ENCODE assay signal across 15 mouse cellular contexts in the genomic region with DNA sequence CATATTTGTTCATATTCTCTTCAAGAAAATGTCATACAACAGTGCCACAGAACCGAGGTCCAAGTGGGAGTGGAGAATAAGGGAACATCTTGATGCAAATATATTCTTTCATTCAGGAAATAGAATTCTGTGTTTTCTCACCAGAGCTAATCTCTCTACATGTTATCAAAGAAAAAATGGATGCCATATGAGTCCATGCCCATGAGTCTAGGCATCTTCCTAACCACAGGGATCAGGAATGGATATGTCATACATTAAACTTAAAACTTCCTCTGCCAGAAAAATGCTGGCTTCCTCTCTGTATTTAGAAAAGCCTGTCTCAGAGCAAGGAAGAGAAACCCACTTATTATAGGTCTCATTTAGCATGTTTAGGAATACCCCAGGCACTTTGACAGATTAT.
"Had no signal": no experiment of that assay in that cellular context is flagged by ENCODE, and none has a peak within 500 bp of the region (broad histone marks: within the 10 kb centered on the region; RNA-seq: fewer than 3 reads in every experiment).

No protein-coding gene starts in this region.

- H3K9ac ChIP-seq: neural tube, embryonic 15.5 days; stomach, embryonic 15.5 days had no signal

- H3K4me1 ChIP-seq: neural tube, embryonic 15.5 days; stomach, embryonic 15.5 days had no signal

- H3K9me3 ChIP-seq: neural tube, embryonic 15.5 days; stomach, embryonic 15.5 days had no signal

- H3K4me2 ChIP-seq: neural tube, embryonic 15.5 days; stomach, embryonic 15.5 days had no signal

- H3K36me3 ChIP-seq: neural tube, embryonic 15.5 days; stomach, embryonic 15.5 days had no signal

- H3K27ac ChIP-seq: neural tube, embryonic 15.5 days; stomach, embryonic 15.5 days; stomach, postnatal 0 days had no signal

- DNase-seq: retina, postnatal 1 day; right cerebral cortex, adult 18-20 months; right cerebral cortex, postnatal 14 days; right cerebral cortex, postnatal 25 days; right cerebral cortex, postnatal 4 days; spleen, adult 18-20 months; thymus, adult 18-20 months; thymus, adult 2 months; thymus, postnatal 14 days; thymus, postnatal 25 days; thymus, postnatal 36 days; thymus, postnatal 4 days had no signal

- H3K4me3 ChIP-seq: neural tube, embryonic 15.5 days; stomach, embryonic 15.5 days had no signal

- H3K27me3 ChIP-seq: neural tube, embryonic 15.5 days; stomach, embryonic 15.5 days had no signal
